Comparison of ENCODE assay signal across 8 mouse cellular contexts in genomic region chr3:84038126-84038525, GRCm38 (mm10). TPM values are rescaled to one million over a fixed set of nuclear protein-coding genes. Genes with fewer than 3 reads are reported as not detected.
DNase-seq lines count a peak whose midpoint lies in the region; ATAC-seq and TF ChIP-seq lines count a peak whose summit lies in the region.

No protein-coding gene starts in this region.

- ATAC-seq in heart, embryonic 13.5 days (ENCODE audit: extremely low read depth, insufficient number of reproducible peaks, low FRiP score, low TSS enrichment) = no peak
- no peak for ATAC-seq in hindbrain, embryonic 13.5 days (ENCODE audit: low FRiP score)

- 0 out of 2 replicates have a peak, but pooled peaks cover 4% of the 10 kb centered on the region for H3K36me3 ChIP-seq in heart, embryonic 13.5 days
- H3K36me3 ChIP-seq in MEL (ENCODE audit: control insufficient read depth in 1 of 2, insufficient read depth in 2 of 2, low read length in 2 of 2) = peaks cover 0 to 61% of the 10 kb centered on the region in 2 experiments; a peak in 2 of 4 replicates
- no peaks in the 10 kb centered on the region for H3K36me3 ChIP-seq in hindbrain, embryonic 13.5 days
- peaks cover 34% of the 10 kb centered on the region for H3K36me3 ChIP-seq in midbrain, embryonic 10.5 days

- no peak for TF ChIP-seq RAD21 in MEL (IDR thresholded peaks at IDR 0.05; ENCODE audit: low read depth, low read length)

- TF ChIP-seq EP300 in MEL (IDR thresholded peaks at IDR 0.05; ENCODE audit: low read depth in 1 of 2, low read length in 2 of 2) = no peak

- H3K4me2 ChIP-seq in heart, embryonic 13.5 days = peak overlapping the region; percentile 98
- peak overlapping the region; percentile 86 for H3K4me2 ChIP-seq in hindbrain, embryonic 13.5 days

- H3K79me2 ChIP-seq in MEL (ENCODE audit: control insufficient read depth, insufficient read depth, low read length, poor library complexity) = peaks cover 43% of the 10 kb centered on the region

- H3K27me3 ChIP-seq in heart, embryonic 13.5 days (replicated peaks) = no peaks in the 10 kb centered on the region
- H3K27me3 ChIP-seq in MEL (ENCODE audit: control insufficient read depth in 1 of 2, insufficient read depth in 2 of 2, low read length in 2 of 2) = no peaks in the 10 kb centered on the region
- no peaks in the 10 kb centered on the region for H3K27me3 ChIP-seq in hindbrain, embryonic 13.5 days
- H3K27me3 ChIP-seq in midbrain, embryonic 10.5 days (ENCODE audit: low read depth, poor library complexity, severe bottlenecking) = peaks cover 13% of the 10 kb centered on the region

- H3K9ac ChIP-seq in heart, embryonic 13.5 days = peak overlapping the region; percentile 93
- H3K9ac ChIP-seq in MEL (ENCODE audit: control insufficient read depth, low read depth, low read length, poor library complexity, severe bottlenecking) = peak overlapping the region; percentile 17
- peak overlapping the region; percentile 98 for H3K9ac ChIP-seq in hindbrain, embryonic 13.5 days

- intact Hi-C loops in heart, postnatal 36 days (cut with DNase I) = loop anchor here (2.0 to 5.0 kb wide), 4 partner anchors 25 to 119 kb away; partner anchors contain the start of gene Mnd1

- 51% methylated on average over 1 of the region's 1 CpGs for WGBS in heart, embryonic 13.5 days
- WGBS in hindbrain, embryonic 13.5 days = 25% methylated on average over 1 of the region's 1 CpGs
- WGBS in midbrain, embryonic 10.5 days = 63% methylated on average over 1 of the region's 1 CpGs

- H3K9me3 ChIP-seq in heart, embryonic 13.5 days = no peaks in the 10 kb centered on the region
- H3K9me3 ChIP-seq in MEL (replicated peaks; ENCODE audit: insufficient read depth, low read length) = no peaks in the 10 kb centered on the region
- H3K9me3 ChIP-seq in hindbrain, embryonic 13.5 days = no peaks in the 10 kb centered on the region
- H3K9me3 ChIP-seq in midbrain, embryonic 10.5 days (replicated peaks) = no peaks in the 10 kb centered on the region

- no peak for DNase-seq in heart, postnatal 36 days
- DNase-seq in MEL (ENCODE audit: low read depth, low spot score) = no peak
- no peak for DNase-seq in midbrain, embryonic 10.5 days (ENCODE audit: low spot score)
- no peak for DNase-seq in urinary bladder, postnatal 10 days (ENCODE audit: low spot score)
- DNase-seq in adrenal gland, postnatal 25 days = no peak
- no peak for DNase-seq in gastrocnemius, postnatal 10 days

- TF ChIP-seq CTCF in MEL (IDR thresholded peaks at IDR 0.05 in 2 of 3, conservative IDR thresholded peaks at IDR 0.05 in 1 of 3; ENCODE audit: control insufficient read depth in 1 of 3, insufficient read depth in 1 of 3, low read depth in 2 of 3, low read length in 3 of 3, poor library complexity in 1 of 3, severe bottlenecking in 1 of 3) = no peak

- H3K27ac ChIP-seq in heart, embryonic 13.5 days (replicated peaks) = no peak overlapping the region
- H3K27ac ChIP-seq in MEL (ENCODE audit: control insufficient read depth, low read depth, low read length) = no peak overlapping the region
- no peak overlapping the region for H3K27ac ChIP-seq in hindbrain, embryonic 13.5 days
- no peak overlapping the region for H3K27ac ChIP-seq in midbrain, embryonic 10.5 days (replicated peaks)

- no peak for TF ChIP-seq POLR2A in MEL (IDR thresholded peaks at IDR 0.05; ENCODE audit: control insufficient read depth in 1 of 2, insufficient read depth in 1 of 2, low read depth in 1 of 2, low read length in 2 of 2, poor library complexity in 1 of 2)

- H3K4me1 ChIP-seq in heart, embryonic 13.5 days = peaks cover 28% of the 10 kb centered on the region
- peaks cover 25 to 42% of the 10 kb centered on the region in 2 experiments for H3K4me1 ChIP-seq in MEL (ENCODE audit: control insufficient read depth in 1 of 2, insufficient read depth in 2 of 2, low read length in 2 of 2)
- H3K4me1 ChIP-seq in hindbrain, embryonic 13.5 days (replicated peaks) = peaks cover 56% of the 10 kb centered on the region
- peaks cover 52% of the 10 kb centered on the region for H3K4me1 ChIP-seq in midbrain, embryonic 10.5 days

- H3K4me3 ChIP-seq in heart, embryonic 13.5 days = peak overlapping the region; percentile 75
- H3K4me3 ChIP-seq in MEL (ENCODE audit: control insufficient read depth in 1 of 2, insufficient read depth in 1 of 2, low read depth in 2 of 2, low read length in 2 of 2) = peak overlapping the region in 1 of 2 experiments; percentile 96; a peak in 2 of 4 replicates
- peak overlapping the region; percentile 97 for H3K4me3 ChIP-seq in hindbrain, embryonic 13.5 days
- peak overlapping the region; percentile 93 for H3K4me3 ChIP-seq in midbrain, embryonic 10.5 days

TF ChIP-seq in MEL, 35 proteins besides CTCF, POLR2A, EP300 and RAD21:
- TF ChIP-seq ZC3H11A (IDR thresholded peaks at IDR 0.05; ENCODE audit: low read depth, low read length) (no peak), KAT2A (conservative IDR thresholded peaks at IDR 0.05; ENCODE audit: low read depth, low read length) (no peak), CHD2 (IDR thresholded peaks at IDR 0.05; ENCODE audit: low read length) (no peak), RCOR1 (IDR thresholded peaks at IDR 0.05; ENCODE audit: low read depth, low read length) (no peak), NELFE (IDR thresholded peaks at IDR 0.05; ENCODE audit: low read depth, low read length) (no peak), E2F4 (IDR thresholded peaks at IDR 0.05; ENCODE audit: borderline replicate concordance, low read depth, low read length) (no peak), MAX (IDR thresholded peaks at IDR 0.05; ENCODE audit: low read length) (no peak), MAFK (IDR thresholded peaks at IDR 0.05; ENCODE audit: borderline replicate concordance, low read depth, low read length) (no peak), USF2 (IDR thresholded peaks at IDR 0.05; ENCODE audit: borderline replicate concordance in 1 of 2, insufficient read depth in 1 of 2, low read depth in 1 of 2, low read length in 2 of 2) (no peak), MXI1 (IDR thresholded peaks at IDR 0.05; ENCODE audit: low read depth, low read length) (no peak), SIN3A (IDR thresholded peaks at IDR 0.05; ENCODE audit: low read length) (no peak), GABPA (IDR thresholded peaks at IDR 0.05; ENCODE audit: low read depth, low read length) (no peak), MYC (IDR thresholded peaks at IDR 0.05; ENCODE audit: low read depth, low read length) (no peak), CHD1 (IDR thresholded peaks at IDR 0.05; ENCODE audit: low read depth, low read length) (no peak), POLR2AphosphoS5 (IDR thresholded peaks at IDR 0.05; ENCODE audit: borderline replicate concordance, low read depth, low read length) (no peak), JUND (IDR thresholded peaks at IDR 0.05; ENCODE audit: low read depth, low read length) (no peak), TAL1 (IDR thresholded peaks at IDR 0.05; ENCODE audit: low read length) (no peak), ETS1 (IDR thresholded peaks at IDR 0.05; ENCODE audit: low read depth, low read length) (no peak), TCF12 (IDR thresholded peaks at IDR 0.05; ENCODE audit: low read depth, low read length) (no peak), ELF1 (IDR thresholded peaks at IDR 0.05; ENCODE audit: low read depth, low read length) (no peak)

RNA-seq across cellular contexts. Expression of gene Tmem131l, which starts 1.8 kb away (rescaled TPM):
- 23.8 and 24.0 TPM in 2 replicates for polyA plus RNA-seq in heart, embryonic 13.5 days (2015; fragmentation: Nextera tagmentation; extraction: Ambion mirVana)
- total RNA-seq in heart, postnatal 36 days (2021) = 10 to 100 TPM; 25.5 to 26.1 TPM
- 9.6 and 10.9 TPM in 2 replicates for total RNA-seq in MEL (2012; rRNA removed)
- polyA plus RNA-seq in MEL (2012; ENCODE audit: insufficient read depth in 1 of 2, insufficient read length in 2 of 2, low read depth in 1 of 2, low replicate concordance in 2 of 2, missing spikeins in 1 of 2) = 10 to 100 TPM in 1 of 2 experiments, not detected in 1; 39.6 TPM
- polyA plus RNA-seq in hindbrain, embryonic 13.5 days (2015; fragmentation: Nextera tagmentation; extraction: Ambion mirVana) = 66.6 and 75.8 TPM in 2 replicates
- 59.4 and 68.0 TPM in 2 replicates for polyA plus RNA-seq in midbrain, embryonic 10.5 days (2016; fragmentation: Nextera tagmentation; extraction: Ambion mirVana)
- 48.2 and 56.9 TPM in 2 replicates for total RNA-seq in adrenal gland, postnatal 25 days (2021)
- total RNA-seq in gastrocnemius, postnatal 10 days (2021) = 10 to 100 TPM; 26.6 to 41.5 TPM

Comparison
In these comparisons a context has a peak if more than half of its experiments do, and no peak if none do; other contexts are left out.
1. H3K9ac ChIP-seq: peak in every context shown above with its lines; median percentile 98 in hindbrain, embryonic 13.5 days; 93 in heart, embryonic 13.5 days; 17 in MEL.